In genomic region chr15:83583419-83584156, GRCm38 (mm10) we compare ENCODE assay signal across 9 mouse cellular contexts. TPM values are rescaled to one million over a fixed set of nuclear protein-coding genes. Genes with fewer than 3 reads are reported as not detected.
DNase-seq lines count a peak whose midpoint lies in the region; ATAC-seq and TF ChIP-seq lines count a peak whose summit lies in the region.
"Had no signal": no experiment of that assay in that cellular context is flagged by ENCODE, and none has a peak within 500 bp of the region (broad histone marks: within the 10 kb centered on the region; RNA-seq: fewer than 3 reads in every experiment).

No protein-coding gene starts in this region.

- no peak overlapping the region for H3K4me3 ChIP-seq in hindbrain, embryonic 10.5 days
- H3K4me3 ChIP-seq in hindbrain, embryonic 13.5 days = no peak overlapping the region
- no peak overlapping the region for H3K4me3 ChIP-seq in E14TG2a.4 (replicated peaks; ENCODE audit: low read length)
- H3K4me3 ChIP-seq: limb, embryonic 15.5 days had no signal

- no peak overlapping the region for H3K4me2 ChIP-seq in hindbrain, embryonic 13.5 days
- H3K4me2 ChIP-seq: limb, embryonic 15.5 days had no signal

- H3K9me3 ChIP-seq in hindbrain, embryonic 10.5 days = peaks cover 11% of the 10 kb centered on the region
- H3K9me3 ChIP-seq in hindbrain, embryonic 13.5 days = peaks cover 7% of the 10 kb centered on the region
- H3K9me3 ChIP-seq in E14TG2a.4 (ENCODE audit: low read length) = peaks cover 4% of the 10 kb centered on the region; the same call in 1 of the 2 replicates

- H3K9ac ChIP-seq in hindbrain, embryonic 13.5 days = no peak overlapping the region
- H3K9ac ChIP-seq: limb, embryonic 15.5 days had no signal

- 76% methylated on average over 8 of the region's 8 CpGs for WGBS in hindbrain, embryonic 10.5 days
- 78% methylated on average over 8 of the region's 8 CpGs for WGBS in hindbrain, embryonic 13.5 days

- intact Hi-C loops in heart, postnatal 36 days (cut with DNase I) = loop anchor here (10.0 kb wide), 1 partner anchor 199 kb away; no protein-coding TSS in a partner anchor
- intact Hi-C loops in left cerebral cortex, postnatal 14 days (cut with DNase I) = no loop called here

- peaks cover 99% of the 10 kb centered on the region for H3K36me3 ChIP-seq in hindbrain, embryonic 10.5 days
- peaks cover 95% of the 10 kb centered on the region for H3K36me3 ChIP-seq in hindbrain, embryonic 13.5 days
- peaks cover 98% of the 10 kb centered on the region for H3K36me3 ChIP-seq in E14TG2a.4 (ENCODE audit: insufficient read depth, low read length)

- H3K27me3 ChIP-seq in hindbrain, embryonic 10.5 days (ENCODE audit: insufficient read depth, poor library complexity, severe bottlenecking) = no peaks in the 10 kb centered on the region
- no peaks in the 10 kb centered on the region for H3K27me3 ChIP-seq in hindbrain, embryonic 13.5 days
- H3K27me3 ChIP-seq in E14TG2a.4 (ENCODE audit: insufficient read depth, low read length) = no peaks in the 10 kb centered on the region
- H3K27me3 ChIP-seq: limb, embryonic 15.5 days had no signal

- no peaks in the 10 kb centered on the region for H3K4me1 ChIP-seq in hindbrain, embryonic 10.5 days (replicated peaks)
- no peaks in the 10 kb centered on the region for H3K4me1 ChIP-seq in hindbrain, embryonic 13.5 days (replicated peaks)
- H3K4me1 ChIP-seq in E14TG2a.4 (replicated peaks; ENCODE audit: low read depth, low read length) = peaks cover 32% of the 10 kb centered on the region
- H3K4me1 ChIP-seq: limb, embryonic 15.5 days had no signal

- no peak for ATAC-seq in hindbrain, embryonic 13.5 days (ENCODE audit: low FRiP score)

- DNase-seq in hindbrain, embryonic 10.5 days (ENCODE audit: low spot score) = peak; percentile 33
- peak; percentile 26 for DNase-seq in brain, embryonic 14.5 days (ENCODE audit: low read depth)
- peak; percentile 34 to 62 for DNase-seq in heart, postnatal 36 days
- DNase-seq in lung, postnatal 14 days = peak; percentile 74
- DNase-seq in left cerebral cortex, postnatal 14 days (ENCODE audit: low spot score in 2 of 2) = no peak
- DNase-seq in left cerebral cortex, adult 18-20 months (ENCODE audit: low spot score in 2 of 2) = no peak

- H3K27ac ChIP-seq in hindbrain, embryonic 10.5 days = no peak overlapping the region
- no peak overlapping the region for H3K27ac ChIP-seq in hindbrain, embryonic 13.5 days
- H3K27ac ChIP-seq: limb, embryonic 15.5 days had no signal

- TF ChIP-seq POLR2A in brain, embryonic 14.5 days (IDR thresholded peaks at IDR 0.05; ENCODE audit: borderline replicate concordance, extremely low read depth, insufficient read depth, insufficient read length, poor library complexity, severe bottlenecking) = no peak

- peak; percentile 68 for TF ChIP-seq CTCF in E14TG2a.4 (conservative IDR thresholded peaks at IDR 0.05; ENCODE audit: low read length)
- TF ChIP-seq CTCF in brain, embryonic 14.5 days (IDR thresholded peaks at IDR 0.05; ENCODE audit: borderline replicate concordance, extremely low read depth, insufficient read depth, insufficient read length) = peak; percentile 43; the same call in 1 of the 2 replicates

RNA-seq across cellular contexts. Expression of gene Ttll12, which starts 11.4 kb away (rescaled TPM):
- polyA plus RNA-seq in hindbrain, embryonic 10.5 days (2016; fragmentation: Nextera tagmentation; extraction: Ambion mirVana) = 59.1 and 59.6 TPM in 2 replicates
- 40.7 and 41.2 TPM in 2 replicates for polyA plus RNA-seq in hindbrain, embryonic 13.5 days (2015; fragmentation: Nextera tagmentation; extraction: Ambion mirVana)
- 49.8 and 56.6 TPM in 2 replicates for polyA plus RNA-seq in brain, embryonic 14.5 days (2012; rRNA removed)
- 1 to 10 TPM; 5.6 to 6.5 TPM for total RNA-seq in heart, postnatal 36 days (2021)
- 10 to 100 TPM; 16.2 to 17.2 TPM for total RNA-seq in left cerebral cortex, postnatal 14 days (2021)
- total RNA-seq in left cerebral cortex, adult 18-20 months (2021) = 10 to 100 TPM; 11.2 to 12.4 TPM

RNA-seq across cellular contexts. Expression of gene Mcat, which starts 20.0 kb away (rescaled TPM):
- 48.4 and 49.0 TPM in 2 replicates for polyA plus RNA-seq in hindbrain, embryonic 10.5 days (2016; fragmentation: Nextera tagmentation; extraction: Ambion mirVana)
- polyA plus RNA-seq in hindbrain, embryonic 13.5 days (2015; fragmentation: Nextera tagmentation; extraction: Ambion mirVana) = 33.0 and 34.4 TPM in 2 replicates
- polyA plus RNA-seq in brain, embryonic 14.5 days (2012; rRNA removed) = 32.8 and 38.7 TPM in 2 replicates
- total RNA-seq in heart, postnatal 36 days (2021) = 10 to 100 TPM; 37.8 to 39.3 TPM
- total RNA-seq in left cerebral cortex, postnatal 14 days (2021) = 10 to 100 TPM; 29.0 to 31.1 TPM
- total RNA-seq in left cerebral cortex, adult 18-20 months (2021) = 10 to 100 TPM; 17.9 to 26.0 TPM

RNA-seq across cellular contexts. Expression of gene Tspo, which starts 20.2 kb away (rescaled TPM):
- 40.7 TPM in 2 replicates for polyA plus RNA-seq in hindbrain, embryonic 10.5 days (2016; fragmentation: Nextera tagmentation; extraction: Ambion mirVana)
- 12.8 and 13.1 TPM in 2 replicates for polyA plus RNA-seq in hindbrain, embryonic 13.5 days (2015; fragmentation: Nextera tagmentation; extraction: Ambion mirVana)
- polyA plus RNA-seq in brain, embryonic 14.5 days (2012; rRNA removed) = 7.1 and 9.9 TPM in 2 replicates
- 10 to 100 TPM; 60.2 to 68.3 TPM for total RNA-seq in heart, postnatal 36 days (2021)
- 1 to 10 TPM; 2.4 to 2.8 TPM for total RNA-seq in left cerebral cortex, postnatal 14 days (2021)
- total RNA-seq in left cerebral cortex, adult 18-20 months (2021) = 10 to 100 TPM in 1 of 2 experiments, 1 to 10 TPM in 1; 7.9 to 10.6 TPM

RNA-seq across cellular contexts. Expression of gene Bik, which starts 56.9 kb away (rescaled TPM):
- polyA plus RNA-seq in hindbrain, embryonic 10.5 days (2016; fragmentation: Nextera tagmentation; extraction: Ambion mirVana) = 2.2 and 4.1 TPM in 2 replicates
- 0.63 and 1.5 TPM in 2 replicates for polyA plus RNA-seq in hindbrain, embryonic 13.5 days (2015; fragmentation: Nextera tagmentation; extraction: Ambion mirVana)
- 0.71 and 1.3 TPM in 2 replicates for polyA plus RNA-seq in brain, embryonic 14.5 days (2012; rRNA removed)
- 10 to 100 TPM; 11.6 to 13.1 TPM for total RNA-seq in heart, postnatal 36 days (2021)
- total RNA-seq in left cerebral cortex, postnatal 14 days (2021) = not detected
- not detected for total RNA-seq in left cerebral cortex, adult 18-20 months (2021)

Comparison
In these comparisons a context has a peak if more than half of its experiments do, and no peak if none do; other contexts are left out.
1. DNase-seq: peak in hindbrain, embryonic 10.5 days (single experiment), brain, embryonic 14.5 days (single experiment), heart, postnatal 36 days (2 of 2) and lung, postnatal 14 days (single experiment); none in left cerebral cortex, postnatal 14 days (0 of 2) and left cerebral cortex, adult 18-20 months (0 of 2).
2. RNA of gene Tspo, which starts 20.2 kb away (total RNA-seq): 60.2 to 68.3 TPM in heart, postnatal 36 days; 7.9 to 10.6 TPM in left cerebral cortex, adult 18-20 months and 2.4 to 2.8 TPM in left cerebral cortex, postnatal 14 days; every median in the first group is over 4 times any median in the second.